Mouse (Mus musculus): ENCODE measurements around the gene Mlh3. TPM values are rescaled to one million over a fixed set of nuclear protein-coding genes. Genes with fewer than 3 reads are reported as not detected.

The Mlh3 gene
- 9.4 and 10.2 TPM in 2 replicates for polyA plus RNA-seq (2014; fragmentation: Nextera tagmentation; extraction: Ambion mirVana)

GRCm38 (mm10) chr12:85270319-85270718 lies at the start of gene Mlh3:
Gene Mlh3 (minus strand): TSS chr12:85270599.
- Histone ChIP-seq H3K36me3 (ENCODE audit: control insufficient read depth, insufficient read depth, low read length) (no peaks in the 10 kb centered on the region), H3K9ac (replicated peaks; ENCODE audit: low read length) (peak within 1 kb of the TSS; percentile 72), H3K4me3 (replicated peaks; ENCODE audit: low read depth, low read length) (peak within 1 kb of the TSS; percentile 53), H3K9me3 (ENCODE audit: control insufficient read depth, low read length) (0 out of 2 replicates have a peak, but pooled peaks cover 7% of the 10 kb centered on the region), H3K4me1 (ENCODE audit: control insufficient read depth, insufficient read depth, low read length) (no peaks in the 10 kb centered on the region), H3K27ac (replicated peaks; ENCODE audit: low read depth, low read length) (peak within 1 kb of the TSS; percentile 88), H3K27me3 (ENCODE audit: control insufficient read depth, insufficient read depth, low read length) (no peaks in the 10 kb centered on the region), H3K4me2 (ENCODE audit: low read length) (peak within 1 kb of the TSS; percentile 65)
- DNase-seq: peak; percentile 96
- ATAC-seq (ENCODE audit: low FRiP score, low TSS enrichment): peak; percentile 94
- under 1% methylated on average over 35 of the region's 35 CpGs for WGBS

GRCm38 (mm10) chr12:85308651-85309050 lies 38.3 kb upstream of the Mlh3 start:
- no peak overlapping the region for H3K4me2 ChIP-seq (ENCODE audit: low read length)
- H3K36me3 ChIP-seq (ENCODE audit: control insufficient read depth, insufficient read depth, low read length): peaks cover 97% of the 10 kb centered on the region
- 87% methylated on average over 3 of the region's 3 CpGs for WGBS
- no peak for DNase-seq
- no peak overlapping the region for H3K4me3 ChIP-seq (replicated peaks; ENCODE audit: low read depth, low read length)
- no peak overlapping the region for H3K9ac ChIP-seq (replicated peaks; ENCODE audit: low read length)
- no peaks in the 10 kb centered on the region for H3K4me1 ChIP-seq (ENCODE audit: control insufficient read depth, insufficient read depth, low read length)
- no peaks in the 10 kb centered on the region for H3K9me3 ChIP-seq (ENCODE audit: control insufficient read depth, low read length)
- H3K27ac ChIP-seq (replicated peaks; ENCODE audit: low read depth, low read length): no peak overlapping the region
- ATAC-seq (ENCODE audit: low FRiP score, low TSS enrichment): no peak
- no peaks in the 10 kb centered on the region for H3K27me3 ChIP-seq (ENCODE audit: control insufficient read depth, insufficient read depth, low read length)

- no peaks in the 10 kb centered on the region for H3K27me3 ChIP-seq (ENCODE audit: control insufficient read depth, insufficient read depth, low read length)
- no peak for ATAC-seq (ENCODE audit: low FRiP score, low TSS enrichment)
- H3K36me3 ChIP-seq (ENCODE audit: control insufficient read depth, insufficient read depth, low read length): peaks cover 95% of the 10 kb centered on the region
- H3K4me1 ChIP-seq (ENCODE audit: control insufficient read depth, insufficient read depth, low read length): no peaks in the 10 kb centered on the region
- no peak overlapping the region for H3K27ac ChIP-seq (replicated peaks; ENCODE audit: low read depth, low read length)
- H3K9me3 ChIP-seq (ENCODE audit: control insufficient read depth, low read length): no peaks in the 10 kb centered on the region
- DNase-seq: peak; percentile 94
- WGBS: 50% methylated on average over 16 of the region's 16 CpGs
- no peak overlapping the region for H3K4me2 ChIP-seq (ENCODE audit: low read length)
- H3K9ac ChIP-seq (replicated peaks; ENCODE audit: low read length): no peak overlapping the region
- no peak overlapping the region for H3K4me3 ChIP-seq (replicated peaks; ENCODE audit: low read depth, low read length)
Measured at GRCm38 (mm10) chr12:85305247-85305892, 35.0 kb upstream of the Mlh3 start.

- Histone ChIP-seq H3K36me3 (ENCODE audit: control insufficient read depth, insufficient read depth, low read length) (peaks cover 95% of the 10 kb centered on the region), H3K27ac (replicated peaks; ENCODE audit: low read depth, low read length) (no peak overlapping the region), H3K9ac (replicated peaks; ENCODE audit: low read length) (no peak overlapping the region), H3K4me3 (replicated peaks; ENCODE audit: low read depth, low read length) (no peak overlapping the region), H3K4me1 (ENCODE audit: control insufficient read depth, insufficient read depth, low read length) (no peaks in the 10 kb centered on the region), H3K9me3 (ENCODE audit: control insufficient read depth, low read length) (no peaks in the 10 kb centered on the region), H3K4me2 (ENCODE audit: low read length) (no peak overlapping the region), H3K27me3 (ENCODE audit: control insufficient read depth, insufficient read depth, low read length) (no peaks in the 10 kb centered on the region)
- no peak for ATAC-seq (ENCODE audit: low FRiP score, low TSS enrichment)
- no peak for DNase-seq
- 84% methylated on average over 4 of the region's 4 CpGs for WGBS
Measured at GRCm38 (mm10) chr12:85304725-85305124, 34.3 kb upstream of the Mlh3 start.

GRCm38 (mm10) chr12:85303256-85303655 lies 32.9 kb upstream of the Mlh3 start:
- Histone ChIP-seq H3K4me2 (ENCODE audit: low read length) (no peak overlapping the region), H3K27me3 (ENCODE audit: control insufficient read depth, insufficient read depth, low read length) (no peaks in the 10 kb centered on the region), H3K4me3 (replicated peaks; ENCODE audit: low read depth, low read length) (no peak overlapping the region), H3K36me3 (ENCODE audit: control insufficient read depth, insufficient read depth, low read length) (peaks cover 90% of the 10 kb centered on the region), H3K9ac (replicated peaks; ENCODE audit: low read length) (no peak overlapping the region), H3K27ac (replicated peaks; ENCODE audit: low read depth, low read length) (no peak overlapping the region), H3K4me1 (ENCODE audit: control insufficient read depth, insufficient read depth, low read length) (no peaks in the 10 kb centered on the region), H3K9me3 (ENCODE audit: control insufficient read depth, low read length) (no peaks in the 10 kb centered on the region)
- WGBS: 90% methylated on average over 2 of the region's 2 CpGs
- DNase-seq: no peak
- ATAC-seq (ENCODE audit: low FRiP score, low TSS enrichment): no peak

- WGBS: 97% methylated on average over 1 of the region's 1 CpGs
- DNase-seq (no peak), ATAC-seq (ENCODE audit: low FRiP score, low TSS enrichment) (no peak)
- Histone ChIP-seq H3K9ac (replicated peaks; ENCODE audit: low read length) (no peak overlapping the region), H3K9me3 (ENCODE audit: control insufficient read depth, low read length) (peaks cover 4% of the 10 kb centered on the region; the same call in 1 of the 2 replicates), H3K27ac (replicated peaks; ENCODE audit: low read depth, low read length) (no peak overlapping the region), H3K4me2 (ENCODE audit: low read length) (no peak overlapping the region), H3K27me3 (ENCODE audit: control insufficient read depth, insufficient read depth, low read length) (no peaks in the 10 kb centered on the region), H3K4me3 (replicated peaks; ENCODE audit: low read depth, low read length) (no peak overlapping the region), H3K36me3 (ENCODE audit: control insufficient read depth, insufficient read depth, low read length) (peaks cover 48% of the 10 kb centered on the region), H3K4me1 (ENCODE audit: control insufficient read depth, insufficient read depth, low read length) (no peaks in the 10 kb centered on the region)
Measured at GRCm38 (mm10) chr12:85298835-85299180, 28.4 kb upstream of the Mlh3 start.

- H3K36me3 ChIP-seq (ENCODE audit: control insufficient read depth, insufficient read depth, low read length): peaks cover 43% of the 10 kb centered on the region
- no peaks in the 10 kb centered on the region for H3K4me1 ChIP-seq (ENCODE audit: control insufficient read depth, insufficient read depth, low read length)
- H3K27ac ChIP-seq (replicated peaks; ENCODE audit: low read depth, low read length): no peak overlapping the region
- DNase-seq: no peak
- ATAC-seq (ENCODE audit: low FRiP score, low TSS enrichment): no peak
- H3K4me2 ChIP-seq (ENCODE audit: low read length): no peak overlapping the region
- H3K9ac ChIP-seq (replicated peaks; ENCODE audit: low read length): no peak overlapping the region
- H3K9me3 ChIP-seq (ENCODE audit: control insufficient read depth, low read length): peaks cover 4% of the 10 kb centered on the region; the same call in 1 of the 2 replicates
- 90% methylated on average over 11 of the region's 11 CpGs for WGBS
- H3K4me3 ChIP-seq (replicated peaks; ENCODE audit: low read depth, low read length): no peak overlapping the region
- H3K27me3 ChIP-seq (ENCODE audit: control insufficient read depth, insufficient read depth, low read length): no peaks in the 10 kb centered on the region
Measured at GRCm38 (mm10) chr12:85298127-85298834, 27.9 kb upstream of the Mlh3 start.

- H3K9me3 ChIP-seq (ENCODE audit: control insufficient read depth, low read length): peaks cover 4% of the 10 kb centered on the region; the same call in 1 of the 2 replicates
- no peak overlapping the region for H3K4me3 ChIP-seq (replicated peaks; ENCODE audit: low read depth, low read length)
- no peak overlapping the region for H3K9ac ChIP-seq (replicated peaks; ENCODE audit: low read length)
- WGBS: 79% methylated on average over 10 of the region's 10 CpGs
- no peak overlapping the region for H3K4me2 ChIP-seq (ENCODE audit: low read length)
- ATAC-seq (ENCODE audit: low FRiP score, low TSS enrichment): no peak
- peaks cover 37% of the 10 kb centered on the region for H3K36me3 ChIP-seq (ENCODE audit: control insufficient read depth, insufficient read depth, low read length)
- H3K27ac ChIP-seq (replicated peaks; ENCODE audit: low read depth, low read length): no peak overlapping the region
- DNase-seq: no peak
- no peaks in the 10 kb centered on the region for H3K4me1 ChIP-seq (ENCODE audit: control insufficient read depth, insufficient read depth, low read length)
- no peaks in the 10 kb centered on the region for H3K27me3 ChIP-seq (ENCODE audit: control insufficient read depth, insufficient read depth, low read length)
Measured at GRCm38 (mm10) chr12:85297345-85297997, 27.1 kb upstream of the Mlh3 start.
